ENCODE assay signal across 16 mouse cellular contexts in the genomic region with DNA sequence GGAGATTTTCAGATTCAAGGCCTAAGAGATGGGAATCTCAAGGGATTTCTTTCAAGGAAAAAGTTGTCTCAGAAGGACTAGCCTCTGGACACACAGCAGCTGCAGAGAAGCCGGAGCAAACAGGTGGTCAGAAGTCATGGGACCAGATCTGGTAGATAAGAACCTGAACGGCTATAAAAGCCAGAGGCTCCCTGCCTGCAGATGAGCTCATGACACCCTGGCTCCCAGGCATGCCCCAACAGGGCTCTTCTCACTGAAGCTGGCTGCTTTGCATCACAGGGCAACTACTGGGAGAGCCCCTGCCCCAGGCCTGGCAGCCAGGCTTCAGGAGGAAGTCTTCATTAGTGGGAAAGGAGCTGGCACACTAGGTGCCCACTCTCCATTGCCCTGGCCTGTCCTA. TPM values are rescaled to one million over a fixed set of nuclear protein-coding genes. Genes with fewer than 3 reads are reported as not detected.
A peak's percentile ranks its signal among the peaks of the same experiment; 100 is the strongest.
DNase-seq lines count a peak whose midpoint lies in the region; ATAC-seq lines count a peak whose summit lies in the region.
"Had no signal": no experiment of that assay in that cellular context is flagged by ENCODE, and none has a peak within 500 bp of the region (broad histone marks: within the 10 kb centered on the region; RNA-seq: fewer than 3 reads in every experiment).

No protein-coding gene starts in this region.

- H3K27ac ChIP-seq in embryonic facial prominence, embryonic 10.5 days (replicated peaks), result peak overlapping the region; percentile 70
- 0 out of 2 replicates have a peak overlapping the region, but pooled peaks have one; percentile 5 for H3K27ac ChIP-seq in intestine, embryonic 15.5 days
- H3K27ac ChIP-seq in stomach, embryonic 16.5 days (ENCODE audit: low read length), result peak overlapping the region; percentile 46; the same call in 1 of the 2 replicates
- H3K27ac ChIP-seq: heart, embryonic 13.5 days; hindbrain, embryonic 15.5 days; liver, embryonic 13.5 days had no signal

- 53% methylated on average over 2 of the region's 2 CpGs for WGBS in embryonic facial prominence, embryonic 10.5 days
- 33% methylated on average over 2 of the region's 2 CpGs for WGBS in intestine, embryonic 15.5 days
- 30% methylated on average over 2 of the region's 2 CpGs for WGBS in stomach, embryonic 16.5 days

- H3K27me3 ChIP-seq in embryonic facial prominence, embryonic 10.5 days (replicated peaks; ENCODE audit: low read depth, poor library complexity, severe bottlenecking), result peaks cover 48% of the 10 kb centered on the region
- no peaks in the 10 kb centered on the region for H3K27me3 ChIP-seq in intestine, embryonic 15.5 days (replicated peaks)
- no peaks in the 10 kb centered on the region for H3K27me3 ChIP-seq in stomach, embryonic 16.5 days (ENCODE audit: control insufficient read depth, insufficient read depth, low read length)

- peak; percentile 69 for DNase-seq in urinary bladder, postnatal 14 days (ENCODE audit: low spot score)
- no peak for DNase-seq in urinary bladder, postnatal 10 days (ENCODE audit: low spot score)
- no peak for DNase-seq in embryonic facial prominence, embryonic 10.5 days (ENCODE audit: low spot score)
- DNase-seq in lung, postnatal 25 days (ENCODE audit: low spot score), result no peak
- no peak for DNase-seq in kidney, postnatal 14 days
- no peak for DNase-seq in c-Kit-positive CD71-positive TER-119-positive erythroid progenitor cells, embryonic 14.5 days (ENCODE audit: low spot score)
- DNase-seq: kidney, adult 8-10 months; layer of hippocampus, adult 9-11 months; liver, embryonic 13.5 days had no signal

- peak; percentile 40 for ATAC-seq in intestine, embryonic 15.5 days
- no peak for ATAC-seq in stomach, embryonic 16.5 days (ENCODE audit: insufficient read depth, low FRiP score)

- H3K9ac ChIP-seq in intestine, embryonic 15.5 days, result no peak overlapping the region
- 0 out of 2 replicates have a peak overlapping the region, but pooled peaks have one; percentile 44 for H3K9ac ChIP-seq in stomach, embryonic 16.5 days (ENCODE audit: low read length)
- H3K9ac ChIP-seq: forebrain, embryonic 12.5 days; heart, embryonic 13.5 days; hindbrain, embryonic 15.5 days; limb, embryonic 13.5 days; liver, embryonic 13.5 days had no signal

- H3K4me3 ChIP-seq in embryonic facial prominence, embryonic 10.5 days, result 0 out of 2 replicates have a peak overlapping the region, but pooled peaks have one; percentile 14
- H3K4me3 ChIP-seq in intestine, embryonic 15.5 days (replicated peaks), result no peak overlapping the region
- no peak overlapping the region for H3K4me3 ChIP-seq in stomach, embryonic 16.5 days (replicated peaks; ENCODE audit: low read length)
- H3K4me3 ChIP-seq: forebrain, embryonic 12.5 days; heart, embryonic 13.5 days; hindbrain, embryonic 15.5 days; limb, embryonic 13.5 days; liver, embryonic 13.5 days had no signal

- no peak overlapping the region for H3K4me2 ChIP-seq in intestine, embryonic 15.5 days (replicated peaks)
- H3K4me2 ChIP-seq in stomach, embryonic 16.5 days (ENCODE audit: low read depth, low read length), result no peak overlapping the region
- H3K4me2 ChIP-seq: heart, embryonic 13.5 days; liver, embryonic 13.5 days had no signal

- no peaks in the 10 kb centered on the region for H3K36me3 ChIP-seq in embryonic facial prominence, embryonic 10.5 days (replicated peaks)
- no peaks in the 10 kb centered on the region for H3K36me3 ChIP-seq in intestine, embryonic 15.5 days
- H3K36me3 ChIP-seq in stomach, embryonic 16.5 days (ENCODE audit: control insufficient read depth, insufficient read depth, low read length), result no peaks in the 10 kb centered on the region
- H3K36me3 ChIP-seq: forebrain, embryonic 12.5 days; heart, embryonic 13.5 days; hindbrain, embryonic 15.5 days; limb, embryonic 13.5 days; liver, embryonic 13.5 days had no signal

- peaks cover 71% of the 10 kb centered on the region for H3K4me1 ChIP-seq in embryonic facial prominence, embryonic 10.5 days
- H3K4me1 ChIP-seq in intestine, embryonic 15.5 days (replicated peaks), result peaks cover 37% of the 10 kb centered on the region
- H3K4me1 ChIP-seq in stomach, embryonic 16.5 days (ENCODE audit: control insufficient read depth, insufficient read depth, low read length), result peaks cover 13% of the 10 kb centered on the region

- no peaks in the 10 kb centered on the region for H3K9me3 ChIP-seq in embryonic facial prominence, embryonic 10.5 days
- H3K9me3 ChIP-seq in intestine, embryonic 15.5 days, result no peaks in the 10 kb centered on the region
- H3K9me3 ChIP-seq in stomach, embryonic 16.5 days (replicated peaks; ENCODE audit: control insufficient read depth, low read length), result no peaks in the 10 kb centered on the region
- H3K9me3 ChIP-seq: forebrain, embryonic 12.5 days; heart, embryonic 13.5 days; hindbrain, embryonic 15.5 days; limb, embryonic 13.5 days; liver, embryonic 13.5 days had no signal

RNA-seq across cellular contexts. Expression of a gene that starts 8.6 kb away (rescaled TPM):
- 2.2 and 2.3 TPM in 2 replicates for polyA plus RNA-seq in embryonic facial prominence, embryonic 10.5 days (2016; fragmentation: Nextera tagmentation; extraction: Ambion mirVana)
- 7.4 and 7.9 TPM in 2 replicates for polyA plus RNA-seq in intestine, embryonic 15.5 days (2015; fragmentation: Nextera tagmentation; extraction: Ambion mirVana)
- polyA plus RNA-seq in stomach, embryonic 16.5 days (2015; fragmentation: Nextera tagmentation; extraction: Ambion mirVana), result 6.1 and 6.6 TPM in 2 replicates

RNA-seq across cellular contexts. Expression of a gene that starts 22.3 kb away (rescaled TPM):
- polyA plus RNA-seq in embryonic facial prominence, embryonic 10.5 days (2016; fragmentation: Nextera tagmentation; extraction: Ambion mirVana), result 6.0 and 6.5 TPM in 2 replicates
- polyA plus RNA-seq in intestine, embryonic 15.5 days (2015; fragmentation: Nextera tagmentation; extraction: Ambion mirVana), result 7.1 and 7.6 TPM in 2 replicates
- polyA plus RNA-seq in stomach, embryonic 16.5 days (2015; fragmentation: Nextera tagmentation; extraction: Ambion mirVana), result 8.6 and 9.2 TPM in 2 replicates

RNA-seq across cellular contexts. Expression of a gene that starts 45.3 kb away (rescaled TPM):
- polyA plus RNA-seq in embryonic facial prominence, embryonic 10.5 days (2016; fragmentation: Nextera tagmentation; extraction: Ambion mirVana), result 0.14 TPM in 1 of 2 replicates, not detected in the other
- polyA plus RNA-seq in intestine, embryonic 15.5 days (2015; fragmentation: Nextera tagmentation; extraction: Ambion mirVana), result 0.13 TPM in 1 of 2 replicates, not detected in the other
- polyA plus RNA-seq in stomach, embryonic 16.5 days (2015; fragmentation: Nextera tagmentation; extraction: Ambion mirVana), result not detected in 2 replicates
- polyA plus RNA-seq: forebrain, embryonic 12.5 days; hindbrain, embryonic 15.5 days; liver, embryonic 13.5 days; midbrain, embryonic 14.5 days had no signal

Comparison
In these comparisons a context has a peak if more than half of its experiments do, and no peak if none do; other contexts are left out.
1. H3K27ac ChIP-seq: peak in every context shown above with its lines; median percentile 70 in embryonic facial prominence, embryonic 10.5 days; 46 in stomach, embryonic 16.5 days; 5 in intestine, embryonic 15.5 days.